Mouse (Mus musculus): ENCODE measurements at regions not wholly inside any gene's neighbourhood (a gene's known extent, or its start where the extent isn't known, plus 50 kb on each side); places are given as distances from the start of the nearest gene placed in this dataset.

GRCm38 (mm10) chr1:191465170-191465569 is 62.1 kb upstream of the Ppp2r5a start:
- no peaks in the 10 kb centered on the region for H3K36me3 ChIP-seq (ENCODE audit: control insufficient read depth, insufficient read depth, low read length)
- H3K9me3 ChIP-seq (ENCODE audit: control insufficient read depth, low read length) = no peaks in the 10 kb centered on the region
- 60% methylated on average over 2 of the region's 2 CpGs for WGBS
- peaks cover 5% of the 10 kb centered on the region; the same call in 1 of the 2 replicates for H3K4me1 ChIP-seq (ENCODE audit: control insufficient read depth, insufficient read depth, low read length)
- no peaks in the 10 kb centered on the region for H3K27me3 ChIP-seq (ENCODE audit: control insufficient read depth, insufficient read depth, low read length)
- no peak overlapping the region for H3K4me3 ChIP-seq (ENCODE audit: low read depth, low read length)
- DNase-seq (ENCODE audit: low spot score, missing footprints) (no peak), ATAC-seq (ENCODE audit: low FRiP score) (no peak)
- no peak overlapping the region for H3K4me2 ChIP-seq
- H3K9ac ChIP-seq (ENCODE audit: low read length) = no peak overlapping the region
- H3K27ac ChIP-seq (ENCODE audit: low read depth, low read length) = no peak overlapping the region

GRCm38 (mm10) chr1:191461811-191462491 is 58.9 kb upstream of the Ppp2r5a start:
- Histone ChIP-seq H3K4me3 (ENCODE audit: low read depth, low read length) (no peak overlapping the region), H3K9me3 (ENCODE audit: control insufficient read depth, low read length) (no peaks in the 10 kb centered on the region), H3K27me3 (ENCODE audit: control insufficient read depth, insufficient read depth, low read length) (no peaks in the 10 kb centered on the region), H3K9ac (ENCODE audit: low read length) (peak overlapping the region; percentile 10; the same call in 1 of the 2 replicates), H3K4me2 (no peak overlapping the region), H3K4me1 (ENCODE audit: control insufficient read depth, insufficient read depth, low read length) (peaks cover 5% of the 10 kb centered on the region; the same call in 1 of the 2 replicates), H3K27ac (ENCODE audit: low read depth, low read length) (no peak overlapping the region), H3K36me3 (ENCODE audit: control insufficient read depth, insufficient read depth, low read length) (no peaks in the 10 kb centered on the region)
- DNase-seq (ENCODE audit: low spot score, missing footprints) (no peak), ATAC-seq (ENCODE audit: low FRiP score) (peak; percentile 55; the same call in 1 of the 2 replicates)
- WGBS = 22% methylated on average over 9 of the region's 9 CpGs

GRCm38 (mm10) chr1:191459066-191459465 is 56.0 kb upstream of the Ppp2r5a start:
- Histone ChIP-seq H3K27me3 (ENCODE audit: control insufficient read depth, insufficient read depth, low read length) (no peaks in the 10 kb centered on the region), H3K4me1 (ENCODE audit: control insufficient read depth, insufficient read depth, low read length) (peaks cover 5% of the 10 kb centered on the region; the same call in 1 of the 2 replicates), H3K4me2 (no peak overlapping the region), H3K9me3 (ENCODE audit: control insufficient read depth, low read length) (no peaks in the 10 kb centered on the region), H3K36me3 (ENCODE audit: control insufficient read depth, insufficient read depth, low read length) (no peaks in the 10 kb centered on the region), H3K27ac (ENCODE audit: low read depth, low read length) (no peak overlapping the region), H3K4me3 (ENCODE audit: low read depth, low read length) (no peak overlapping the region), H3K9ac (ENCODE audit: low read length) (no peak overlapping the region)
- DNase-seq (ENCODE audit: low spot score, missing footprints) (no peak), ATAC-seq (ENCODE audit: low FRiP score) (no peak)
- WGBS = 73% methylated on average over 5 of the region's 5 CpGs

- H3K4me3 ChIP-seq (ENCODE audit: low read depth, low read length) = no peak overlapping the region
- peaks cover 5% of the 10 kb centered on the region; the same call in 1 of the 2 replicates for H3K4me1 ChIP-seq (ENCODE audit: control insufficient read depth, insufficient read depth, low read length)
- ATAC-seq (ENCODE audit: low FRiP score) (no peak), DNase-seq (ENCODE audit: low spot score, missing footprints) (no peak)
- WGBS = 86% methylated on average over 2 of the region's 2 CpGs
- H3K36me3 ChIP-seq (ENCODE audit: control insufficient read depth, insufficient read depth, low read length) = no peaks in the 10 kb centered on the region
- no peaks in the 10 kb centered on the region for H3K9me3 ChIP-seq (ENCODE audit: control insufficient read depth, low read length)
- no peaks in the 10 kb centered on the region for H3K27me3 ChIP-seq (ENCODE audit: control insufficient read depth, insufficient read depth, low read length)
- no peak overlapping the region for H3K9ac ChIP-seq (ENCODE audit: low read length)
- H3K4me2 ChIP-seq = no peak overlapping the region
- H3K27ac ChIP-seq (ENCODE audit: low read depth, low read length) = no peak overlapping the region
Observed at GRCm38 (mm10) chr1:191458292-191458691, 55.2 kb upstream of the Ppp2r5a start.

- H3K4me1 ChIP-seq (ENCODE audit: control insufficient read depth, insufficient read depth, low read length) = peaks cover 3% of the 10 kb centered on the region; the same call in 1 of the 2 replicates
- H3K9me3 ChIP-seq (ENCODE audit: control insufficient read depth, low read length) = no peaks in the 10 kb centered on the region
- no peak overlapping the region for H3K4me2 ChIP-seq
- DNase-seq (ENCODE audit: low spot score, missing footprints) (no peak), ATAC-seq (ENCODE audit: low FRiP score) (no peak)
- WGBS = 74% methylated on average over 4 of the region's 4 CpGs
- H3K27ac ChIP-seq (ENCODE audit: low read depth, low read length) = no peak overlapping the region
- H3K4me3 ChIP-seq (ENCODE audit: low read depth, low read length) = no peak overlapping the region
- no peak overlapping the region for H3K9ac ChIP-seq (ENCODE audit: low read length)
- H3K27me3 ChIP-seq (ENCODE audit: control insufficient read depth, insufficient read depth, low read length) = no peaks in the 10 kb centered on the region
- H3K36me3 ChIP-seq (ENCODE audit: control insufficient read depth, insufficient read depth, low read length) = no peaks in the 10 kb centered on the region
Observed at GRCm38 (mm10) chr1:191457103-191457502, 54.0 kb upstream of the Ppp2r5a start.

GRCm38 (mm10) chr1:191454604-191455003 is 51.5 kb upstream of the Ppp2r5a start:
- WGBS = 54% methylated on average over 3 of the region's 3 CpGs
- Histone ChIP-seq H3K4me3 (ENCODE audit: low read depth, low read length) (no peak overlapping the region), H3K27me3 (ENCODE audit: control insufficient read depth, insufficient read depth, low read length) (no peaks in the 10 kb centered on the region), H3K4me2 (no peak overlapping the region), H3K9ac (ENCODE audit: low read length) (no peak overlapping the region), H3K9me3 (ENCODE audit: control insufficient read depth, low read length) (no peaks in the 10 kb centered on the region), H3K4me1 (ENCODE audit: control insufficient read depth, insufficient read depth, low read length) (no peaks in the 10 kb centered on the region), H3K36me3 (ENCODE audit: control insufficient read depth, insufficient read depth, low read length) (no peaks in the 10 kb centered on the region), H3K27ac (ENCODE audit: low read depth, low read length) (no peak overlapping the region)
- DNase-seq (ENCODE audit: low spot score, missing footprints) (no peak), ATAC-seq (ENCODE audit: low FRiP score) (no peak)

GRCm38 (mm10) chr1:191453589-191453988 is 50.5 kb upstream of the Ppp2r5a start:
- Histone ChIP-seq H3K36me3 (ENCODE audit: control insufficient read depth, insufficient read depth, low read length) (no peaks in the 10 kb centered on the region), H3K9ac (ENCODE audit: low read length) (no peak overlapping the region), H3K4me2 (no peak overlapping the region), H3K27ac (ENCODE audit: low read depth, low read length) (no peak overlapping the region), H3K4me3 (ENCODE audit: low read depth, low read length) (no peak overlapping the region), H3K4me1 (ENCODE audit: control insufficient read depth, insufficient read depth, low read length) (no peaks in the 10 kb centered on the region), H3K27me3 (ENCODE audit: control insufficient read depth, insufficient read depth, low read length) (no peaks in the 10 kb centered on the region), H3K9me3 (ENCODE audit: control insufficient read depth, low read length) (no peaks in the 10 kb centered on the region)
- no peak for DNase-seq (ENCODE audit: low spot score, missing footprints)
- no peak for ATAC-seq (ENCODE audit: low FRiP score)
- WGBS = 79% methylated on average over 3 of the region's 3 CpGs

All from midbrain, embryonic 11.5 days (tissue).